Mouse (Mus musculus) cerebellum, adult 2 months (tissue): ENCODE measurements around the gene Adgrg1. TPM values are rescaled to one million over a fixed set of nuclear protein-coding genes. Genes with fewer than 3 reads are reported as not detected.

Experiments
- DNase-seq, 2 experiments: peaks; one replicate each; pipeline ENCODE4 v3.0.0; 2021
- H3K27ac ChIP-seq: fragments of 200-500 bp; 2 replicates; pipeline ENCODE4 v1.5.1; 2012; ENCODE audit warnings: low read length, control low read depth, inconsistent platforms; ENCODE audit not compliant: insufficient read depth
- H3K27me3 ChIP-seq: fragments of 200-500 bp; 2 replicates; pipeline ENCODE4 v1.6.1; 2012; ENCODE audit warnings: inconsistent platforms, mild to moderate bottlenecking, low read length, moderate library complexity; ENCODE audit not compliant: control insufficient read depth, insufficient read depth
- H3K4me1 ChIP-seq: fragments of 200-500 bp; 2 replicates; pipeline ENCODE4 v1.6.1; 2011; ENCODE audit warnings: low read length; ENCODE audit not compliant: control insufficient read depth, insufficient read depth
- H3K4me3 ChIP-seq: fragments of 200-500 bp; replicated peaks from 2 replicates; pipeline ENCODE3; 2011; ENCODE audit warnings: mild to moderate bottlenecking, low read depth, low read length, control low read depth; ENCODE audit not compliant: insufficient read depth
- CTCF ChIP-seq: fragments of 200-500 bp; IDR thresholded peaks from 2 replicates; pipeline ENCODE4 v1.5.1; 2011; ENCODE audit warnings: low read depth, mild to moderate bottlenecking, control low read depth, low read length, moderate library complexity, borderline replicate concordance; ENCODE audit not compliant: insufficient read depth
- POLR2A ChIP-seq: fragments of 200-500 bp; IDR thresholded peaks from 2 replicates; pipeline ENCODE4 v1.6.1; 2011; ENCODE audit warnings: low read length, control low read depth, borderline replicate concordance; ENCODE audit not compliant: insufficient read depth
- WGBS: fragments of 180-500 bp; shearing (Covaris S2); methylation state at CpG from one replicate; pipeline ENCODE4 v1.1.7; 2018; 5-methylcytosine and 5-hydroxymethylcytosine counted together
- polyA plus RNA-seq: library from polyadenylated mRNA; depleted of rRNA; stranded (reverse); fragments of >200 nt; gene quantifications from 2 replicates; pipeline ENCODE4 v1.2.3, GENCODE M21; 2012; rRNA removed

Gene Adgrg1
- polyA plus RNA-seq, 1 experiment, result 75.8 TPM

- 27% methylated on average over 2 of the region's 2 CpGs for WGBS
- Histone ChIP-seq H3K27me3 (no peaks in the 10 kb centered on the region), H3K4me1 (no peaks in the 10 kb centered on the region), H3K4me3 (no peak within 1 kb of the TSS), H3K27ac (no peak within 1 kb of the TSS)
- DNase-seq, result no peak
- TF ChIP-seq POLR2A (no peak), CTCF (no peak)
Measured at GRCm38 (mm10) chr8:95054927-95055510, 80.5 kb downstream of the Adgrg1 start, which contains the start of gene Drc7. Gene Drc7 (plus strand): TSS chr8:95055103.

- no peak for DNase-seq
- WGBS, result 86% methylated on average over 5 of the region's 5 CpGs
- TF ChIP-seq CTCF (no peak), POLR2A (no peak)
- no peaks in the 10 kb centered on the region for H3K27me3 ChIP-seq
- H3K4me3 ChIP-seq, result no peak overlapping the region
- H3K4me1 ChIP-seq, result no peaks in the 10 kb centered on the region
- H3K27ac ChIP-seq, result no peak overlapping the region
Measured at GRCm38 (mm10) chr8:95056414-95056813, 81.9 kb downstream of the Adgrg1 start.

GRCm38 (mm10) chr8:95058661-95059060 lies 84.1 kb downstream of the Adgrg1 start:
- H3K4me3 ChIP-seq, result no peak overlapping the region
- WGBS, result 71% methylated on average over 6 of the region's 6 CpGs
- DNase-seq, result no peak
- H3K27me3 ChIP-seq, result no peaks in the 10 kb centered on the region
- TF ChIP-seq CTCF (no peak), POLR2A (no peak)
- H3K4me1 ChIP-seq, result no peaks in the 10 kb centered on the region
- no peak overlapping the region for H3K27ac ChIP-seq

GRCm38 (mm10) chr8:95059812-95060533 lies 85.4 kb downstream of the Adgrg1 start:
- H3K4me3 ChIP-seq, result no peak overlapping the region
- no peak for DNase-seq
- no peaks in the 10 kb centered on the region for H3K27me3 ChIP-seq
- no peak overlapping the region for H3K27ac ChIP-seq
- WGBS, result 72% methylated on average over 6 of the region's 6 CpGs
- no peaks in the 10 kb centered on the region for H3K4me1 ChIP-seq
- TF ChIP-seq POLR2A (no peak), CTCF (no peak)

Other genes with a start within 250 kb of the Adgrg1 start
- gene Ccl22, start 229.2 kb upstream of the Adgrg1 start, polyA plus RNA-seq, result 0.16 and 0.21 TPM in 2 replicates
- gene Cx3cl1, start 202.7 kb upstream of the Adgrg1 start, polyA plus RNA-seq, result 102 and 103 TPM in 2 replicates
- gene Ccl17, start 164.3 kb upstream of the Adgrg1 start, polyA plus RNA-seq, result 0.36 and 1.1 TPM in 2 replicates
- 155 and 163 TPM in 2 replicates for gene Coq9, start 136.4 kb upstream of the Adgrg1 start, polyA plus RNA-seq
- 58.2 and 58.4 TPM in 2 replicates for gene Ciapin1, start 136.4 kb upstream of the Adgrg1 start, polyA plus RNA-seq
- gene Polr2c, start 117.3 kb upstream of the Adgrg1 start, polyA plus RNA-seq, result 154 and 166 TPM in 2 replicates
- gene Dok4, start 98.4 kb upstream of the Adgrg1 start, polyA plus RNA-seq, result 12.1 and 12.5 TPM in 2 replicates
- gene Ccdc102a, start 56.7 kb upstream of the Adgrg1 start, polyA plus RNA-seq, result 3.0 and 3.2 TPM in 2 replicates
- gene Adgrg5, start 51.1 kb upstream of the Adgrg1 start, polyA plus RNA-seq, result 0.06 and 0.08 TPM in 2 replicates
- 0.16 and 0.25 TPM in 2 replicates for gene Adgrg3, start 42.9 kb downstream of the Adgrg1 start, polyA plus RNA-seq
- 2.2 and 5.1 TPM in 2 replicates for gene Drc7, start 80.4 kb downstream of the Adgrg1 start, polyA plus RNA-seq
- gene Katnb1, start 106.4 kb downstream of the Adgrg1 start, polyA plus RNA-seq, result 53.0 and 54.0 TPM in 2 replicates
- gene Kifc3, start 228.1 kb downstream of the Adgrg1 start, polyA plus RNA-seq, result 49.9 and 56.8 TPM in 2 replicates